Mouse (Mus musculus) mouse embryonic stem cell (cell line): ENCODE data around the gene Lsm2.

Experiments
- in situ Hi-C, 2 experiments: fragments of 300-500 bp; cut with MboI; formaldehyde crosslinking; loops; 1 replicate in 1 of 2; 3 replicates in 1 of 2; pipeline ENCODE4 v1.14.3; 2019 to 2020; ENCODE audit warnings: low sequenced_read_pairs in 2 of 2, low pct_unique_long_range_greater_than_20kb in 1 of 2, mixed read lengths in 1 of 2; ENCODE audit not compliant: unreplicated experiment in 1 of 2

Gene Lsm2

GRCm38 (mm10) chr17:34981690-34982180 lies at the start of gene Lsm2:
TSS of gene Lsm2 (plus strand) at chr17:34981862.
- in situ Hi-C loops: no loop called here

GRCm38 (mm10) chr17:34932287-34932686 lies 49.4 kb upstream of the Lsm2 start:
- in situ Hi-C loops: loop anchor here in 1 of 2 experiments (25.0 kb wide), 1 partner anchor 220 kb away; no protein-coding TSS in a partner anchor

- in situ Hi-C loops: loop anchor here in 1 of 2 experiments (25.0 kb wide), 1 partner anchor 222 kb away; no protein-coding TSS in a partner anchor
Observed at GRCm38 (mm10) chr17:34934031-34934430, 47.6 kb upstream of the Lsm2 start.

GRCm38 (mm10) chr17:34934830-34935229 lies 46.8 kb upstream of the Lsm2 start:
- in situ Hi-C loops: loop anchor here in 1 of 2 experiments (25.0 kb wide), 1 partner anchor 223 kb away; no protein-coding TSS in a partner anchor

GRCm38 (mm10) chr17:34937960-34938505 lies 43.6 kb upstream of the Lsm2 start:
- in situ Hi-C loops: loop anchor here in 1 of 2 experiments (25.0 kb wide), 1 partner anchor 226 kb away; no protein-coding TSS in a partner anchor

GRCm38 (mm10) chr17:34941344-34942041 lies 40.2 kb upstream of the Lsm2 start:
- in situ Hi-C loops: loop anchor here in 1 of 2 experiments (5.0 to 25.0 kb wide), 3 partner anchors 84 to 297 kb away; partner anchors contain the start of genes Atf6b and Fkbpl

- in situ Hi-C loops: loop anchor here in 1 of 2 experiments (5.0 to 25.0 kb wide), 3 partner anchors 86 to 298 kb away; partner anchors contain the start of genes Atf6b and Fkbpl
Observed at GRCm38 (mm10) chr17:34943128-34943815, 38.4 kb upstream of the Lsm2 start.

GRCm38 (mm10) chr17:34944362-34944761 lies 37.3 kb upstream of the Lsm2 start:
- in situ Hi-C loops: loop anchor here in 1 of 2 experiments (5.0 to 25.0 kb wide), 3 partner anchors 87 to 300 kb away; partner anchors contain the start of genes Atf6b and Fkbpl

DNA sequence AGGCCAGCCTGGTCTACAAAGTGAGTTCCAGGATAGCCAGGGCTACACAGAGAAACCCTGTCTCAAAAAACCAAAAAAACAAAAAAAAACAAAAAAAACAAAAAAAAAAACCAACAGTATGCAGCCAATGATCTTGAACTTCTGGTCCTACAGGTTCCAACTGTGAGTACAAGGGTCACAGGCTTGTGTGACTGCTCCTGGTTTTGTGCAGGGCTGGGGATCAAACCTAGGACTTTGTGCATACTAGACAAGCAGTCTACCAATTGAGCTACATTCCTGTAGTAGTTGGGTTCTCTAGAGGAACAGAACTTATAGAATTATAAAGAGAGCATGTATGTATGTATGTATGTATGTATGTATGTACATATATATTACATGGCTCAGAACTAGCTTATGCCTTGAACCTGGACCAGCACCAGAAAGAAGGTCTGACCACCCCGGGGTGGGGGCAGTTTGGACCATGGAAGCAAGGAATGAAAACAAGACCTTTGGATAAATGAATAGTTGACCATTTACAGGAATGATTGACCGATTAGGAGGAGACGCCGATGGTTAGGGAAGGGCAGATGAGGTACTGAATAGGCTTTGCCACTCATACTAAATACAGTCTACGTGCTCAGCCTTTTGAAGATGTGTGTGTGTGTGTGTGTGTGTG lies 35.0 kb upstream of the Lsm2 start:
- in situ Hi-C loops: loop anchor here in 1 of 2 experiments (10.0 to 25.0 kb wide), 2 partner anchors 234 to 302 kb away; partner anchors contain the start of genes Atf6b and Fkbpl

GRCm38 (mm10) chr17:34947606-34948005 lies 34.1 kb upstream of the Lsm2 start:
- in situ Hi-C loops: loop anchor here in 1 of 2 experiments (10.0 to 25.0 kb wide), 2 partner anchors 235 to 303 kb away; partner anchors contain the start of genes Atf6b and Fkbpl

- in situ Hi-C loops: loop anchor here in 1 of 2 experiments (10.0 to 25.0 kb wide), 2 partner anchors 237 to 304 kb away; partner anchors contain the start of genes Atf6b and Fkbpl
Observed at GRCm38 (mm10) chr17:34948721-34949552, 32.7 kb upstream of the Lsm2 start.

- in situ Hi-C loops: loop anchor here in 1 of 2 experiments (10.0 to 25.0 kb wide), 2 partner anchors 237 to 305 kb away; partner anchors contain the start of genes Atf6b and Fkbpl
Observed at GRCm38 (mm10) chr17:34949553-34949969, 32.1 kb upstream of the Lsm2 start.

- in situ Hi-C loops: no loop called here
Observed at GRCm38 (mm10) chr17:34950514-34951455, 30.9 kb upstream of the Lsm2 start.

- in situ Hi-C loops: no loop called here
Observed at GRCm38 (mm10) chr17:34951636-34952377, 29.9 kb upstream of the Lsm2 start.

DNA sequence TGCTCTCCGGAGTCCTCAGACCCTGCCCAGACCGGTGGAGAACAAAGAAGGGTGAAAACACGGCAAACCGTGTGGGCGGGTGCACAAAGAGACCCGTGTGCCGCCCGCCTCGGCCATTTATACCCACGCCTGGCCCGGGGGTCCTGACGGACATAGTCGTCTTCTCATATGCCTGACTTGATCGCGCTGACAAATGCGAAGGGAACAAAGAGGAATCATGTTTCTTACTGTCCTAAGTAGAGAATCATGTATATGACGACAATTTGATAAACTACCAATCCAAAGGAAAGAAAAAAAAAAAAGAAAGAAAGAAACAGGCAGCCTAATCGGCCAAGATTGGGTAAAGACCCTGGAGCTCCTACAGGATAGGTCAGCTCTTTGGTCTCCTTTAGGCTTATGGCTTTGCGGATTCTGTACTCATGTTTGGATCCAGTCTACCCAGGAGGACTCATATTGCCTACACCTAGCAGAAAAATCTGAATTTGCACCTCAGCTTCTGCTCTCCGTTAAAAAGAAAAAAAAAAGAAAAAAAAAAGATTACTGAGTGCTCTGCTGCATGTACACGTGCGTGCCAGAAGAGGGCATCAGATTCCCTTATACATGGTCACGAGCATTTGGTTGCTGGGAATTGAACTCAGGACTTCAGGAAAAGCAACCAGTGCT lies 29.2 kb upstream of the Lsm2 start:
- in situ Hi-C loops: no loop called here
